Mouse (Mus musculus): Measurements from ENCODE around the gene Pex5. TPM values are rescaled to one million over a fixed set of nuclear protein-coding genes. Genes with fewer than 3 reads are reported as not detected.

The Pex5 gene
- polyA plus RNA-seq (2012; rRNA removed): 62.0 and 62.8 TPM in 2 replicates

- WGBS: 1% methylated on average over 36 of the region's 36 CpGs
Observed at GRCm38 (mm10) chr6:124414927-124415325, at the start of gene Pex5. TSS of gene Pex5 (minus strand) at chr6:124415067.

GRCm38 (mm10) chr6:124463881-124464291 is 49.0 kb upstream of the Pex5 start:
- Histone ChIP-seq H3K4me3 (ENCODE audit: insufficient read depth, low read depth, low read length) (no peak overlapping the region), H3K27ac (ENCODE audit: insufficient read depth, low read depth, low read length) (no peak overlapping the region), H3K27me3 (replicated peaks; ENCODE audit: control insufficient read depth, insufficient read depth, low read length) (no peaks in the 10 kb centered on the region), H3K4me1 (ENCODE audit: control insufficient read depth, insufficient read depth, low read length) (no peaks in the 10 kb centered on the region), H3K36me3 (ENCODE audit: control insufficient read depth, insufficient read depth, low read length) (no peaks in the 10 kb centered on the region)
- WGBS: 44% methylated on average over 8 of the region's 8 CpGs
- DNase-seq: no peak
- no peak for TF ChIP-seq POLR2A (IDR thresholded peaks at IDR 0.05; ENCODE audit: low read depth, low read length)
- TF ChIP-seq CTCF (conservative IDR thresholded peaks at IDR 0.05; ENCODE audit: insufficient read depth, insufficient read length, low read depth, low read length): no peak

More at GRCm38 (mm10) chr6:124414927-124415325, at the start of gene Pex5:
- Histone ChIP-seq H3K27ac (ENCODE audit: insufficient read depth, low read depth, low read length) (peak within 1 kb of the TSS; percentile 99), H3K27me3 (replicated peaks; ENCODE audit: control insufficient read depth, insufficient read depth, low read length) (no peaks in the 10 kb centered on the region), H3K4me3 (ENCODE audit: insufficient read depth, low read depth, low read length) (peak within 1 kb of the TSS; percentile 97), H3K4me1 (ENCODE audit: control insufficient read depth, insufficient read depth, low read length) (peaks cover 4% of the 10 kb centered on the region; the same call in 1 of the 2 replicates), H3K36me3 (ENCODE audit: control insufficient read depth, insufficient read depth, low read length) (no peaks in the 10 kb centered on the region; the same call in 1 of the 2 replicates)
- DNase-seq: peak; percentile 98
- TF ChIP-seq POLR2A (IDR thresholded peaks at IDR 0.05; ENCODE audit: low read depth, low read length): peak; percentile 47
- no peak for TF ChIP-seq CTCF (conservative IDR thresholded peaks at IDR 0.05; ENCODE audit: insufficient read depth, insufficient read length, low read depth, low read length)

- 81% methylated on average over 4 of the region's 4 CpGs for WGBS
- TF ChIP-seq CTCF (conservative IDR thresholded peaks at IDR 0.05; ENCODE audit: insufficient read depth, insufficient read length, low read depth, low read length) (no peak), POLR2A (IDR thresholded peaks at IDR 0.05; ENCODE audit: low read depth, low read length) (no peak)
Observed at GRCm38 (mm10) chr6:124459388-124459787, 44.5 kb upstream of the Pex5 start.

GRCm38 (mm10) chr6:124458505-124458904 is 43.6 kb upstream of the Pex5 start:
- H3K4me3 ChIP-seq (ENCODE audit: insufficient read depth, low read depth, low read length): no peak overlapping the region
- 87% methylated on average over 11 of the region's 11 CpGs for WGBS
- no peaks in the 10 kb centered on the region for H3K27me3 ChIP-seq (replicated peaks; ENCODE audit: control insufficient read depth, insufficient read depth, low read length)
- no peaks in the 10 kb centered on the region for H3K36me3 ChIP-seq (ENCODE audit: control insufficient read depth, insufficient read depth, low read length)
- H3K4me1 ChIP-seq (ENCODE audit: control insufficient read depth, insufficient read depth, low read length): no peaks in the 10 kb centered on the region
- TF ChIP-seq CTCF (conservative IDR thresholded peaks at IDR 0.05; ENCODE audit: insufficient read depth, insufficient read length, low read depth, low read length) (no peak), POLR2A (IDR thresholded peaks at IDR 0.05; ENCODE audit: low read depth, low read length) (no peak)
- DNase-seq: no peak
- H3K27ac ChIP-seq (ENCODE audit: insufficient read depth, low read depth, low read length): no peak overlapping the region

More at GRCm38 (mm10) chr6:124459388-124459787, 44.5 kb upstream of the Pex5 start:
- DNase-seq: no peak
- no peaks in the 10 kb centered on the region for H3K27me3 ChIP-seq (replicated peaks; ENCODE audit: control insufficient read depth, insufficient read depth, low read length)
- H3K4me3 ChIP-seq (ENCODE audit: insufficient read depth, low read depth, low read length): no peak overlapping the region
- H3K36me3 ChIP-seq (ENCODE audit: control insufficient read depth, insufficient read depth, low read length): no peaks in the 10 kb centered on the region
- no peaks in the 10 kb centered on the region for H3K4me1 ChIP-seq (ENCODE audit: control insufficient read depth, insufficient read depth, low read length)
- no peak overlapping the region for H3K27ac ChIP-seq (ENCODE audit: insufficient read depth, low read depth, low read length)

GRCm38 (mm10) chr6:124457827-124458226 is 43.0 kb upstream of the Pex5 start:
- TF ChIP-seq CTCF (conservative IDR thresholded peaks at IDR 0.05; ENCODE audit: insufficient read depth, insufficient read length, low read depth, low read length): no peak
- no peak for TF ChIP-seq POLR2A (IDR thresholded peaks at IDR 0.05; ENCODE audit: low read depth, low read length)
- 94% methylated on average over 5 of the region's 5 CpGs for WGBS
- H3K4me1 ChIP-seq (ENCODE audit: control insufficient read depth, insufficient read depth, low read length): no peaks in the 10 kb centered on the region
- H3K27ac ChIP-seq (ENCODE audit: insufficient read depth, low read depth, low read length): no peak overlapping the region
- H3K36me3 ChIP-seq (ENCODE audit: control insufficient read depth, insufficient read depth, low read length): no peaks in the 10 kb centered on the region
- no peak for DNase-seq
- H3K27me3 ChIP-seq (replicated peaks; ENCODE audit: control insufficient read depth, insufficient read depth, low read length): no peaks in the 10 kb centered on the region
- no peak overlapping the region for H3K4me3 ChIP-seq (ENCODE audit: insufficient read depth, low read depth, low read length)

- 95% methylated on average over 5 of the region's 5 CpGs for WGBS
- no peak overlapping the region for H3K4me3 ChIP-seq (ENCODE audit: insufficient read depth, low read depth, low read length)
- H3K27ac ChIP-seq (ENCODE audit: insufficient read depth, low read depth, low read length): no peak overlapping the region
- TF ChIP-seq POLR2A (IDR thresholded peaks at IDR 0.05; ENCODE audit: low read depth, low read length) (no peak), CTCF (conservative IDR thresholded peaks at IDR 0.05; ENCODE audit: insufficient read depth, insufficient read length, low read depth, low read length) (no peak)
- no peaks in the 10 kb centered on the region for H3K36me3 ChIP-seq (ENCODE audit: control insufficient read depth, insufficient read depth, low read length)
- no peak for DNase-seq
- H3K4me1 ChIP-seq (ENCODE audit: control insufficient read depth, insufficient read depth, low read length): no peaks in the 10 kb centered on the region
- H3K27me3 ChIP-seq (replicated peaks; ENCODE audit: control insufficient read depth, insufficient read depth, low read length): no peaks in the 10 kb centered on the region
Observed at GRCm38 (mm10) chr6:124456243-124456642, 41.4 kb upstream of the Pex5 start.

- WGBS: 36% methylated on average over 4 of the region's 4 CpGs
- TF ChIP-seq POLR2A (IDR thresholded peaks at IDR 0.05; ENCODE audit: low read depth, low read length) (no peak), CTCF (conservative IDR thresholded peaks at IDR 0.05; ENCODE audit: insufficient read depth, insufficient read length, low read depth, low read length) (no peak)
- Histone ChIP-seq H3K27ac (ENCODE audit: insufficient read depth, low read depth, low read length) (no peak overlapping the region), H3K27me3 (replicated peaks; ENCODE audit: control insufficient read depth, insufficient read depth, low read length) (no peaks in the 10 kb centered on the region), H3K4me3 (ENCODE audit: insufficient read depth, low read depth, low read length) (no peak overlapping the region), H3K36me3 (ENCODE audit: control insufficient read depth, insufficient read depth, low read length) (no peaks in the 10 kb centered on the region), H3K4me1 (ENCODE audit: control insufficient read depth, insufficient read depth, low read length) (no peaks in the 10 kb centered on the region)
- DNase-seq: peak; percentile 75
Observed at GRCm38 (mm10) chr6:124453756-124454155, 38.9 kb upstream of the Pex5 start.
